Mouse (Mus musculus) CD4-positive helper T cell, adult 2 months (primary cell): Measurements from ENCODE around the gene Rnf38.

Source experiments
- DNase-seq: peaks from one replicate; pipeline ENCODE4 v3.0.0-alpha.2; 2012; ENCODE audit warnings: low read depth, missing footprints, low spot score

Rnf38 gene

GRCm38 (mm10) chr4:44233713-44234003 lies at the start of gene Rnf38:
Gene Rnf38, minus strand, starts transcription at chr4:44233789.
- no peak for DNase-seq

- DNase-seq, result no peak
These were observed 48.1 kb upstream of the Rnf38 start for GRCm38 (mm10) chr4:44281597-44282265.

GRCm38 (mm10) chr4:44271134-44271533 lies 37.5 kb upstream of the Rnf38 start:
- peak; percentile 77 for DNase-seq

GRCm38 (mm10) chr4:44269376-44269817 lies 35.8 kb upstream of the Rnf38 start:
- DNase-seq, result no peak

GRCm38 (mm10) chr4:44267437-44267836 lies 33.8 kb upstream of the Rnf38 start:
- DNase-seq, result no peak

GRCm38 (mm10) chr4:44265500-44265899 lies 31.9 kb upstream of the Rnf38 start:
- no peak for DNase-seq

- DNase-seq, result peak; percentile 59
These were observed 26.7 kb upstream of the Rnf38 start for GRCm38 (mm10) chr4:44260244-44260643.

- DNase-seq, result no peak
These were observed 25.5 kb upstream of the Rnf38 start for GRCm38 (mm10) chr4:44259126-44259525.

GRCm38 (mm10) chr4:44254579-44254978 lies 21.0 kb upstream of the Rnf38 start:
- no peak for DNase-seq

- no peak for DNase-seq
These were observed 19.6 kb upstream of the Rnf38 start for GRCm38 (mm10) chr4:44253191-44253590.

- no peak for DNase-seq
These were observed 18.7 kb upstream of the Rnf38 start for GRCm38 (mm10) chr4:44251966-44252916.

GRCm38 (mm10) chr4:44251521-44251920 lies 17.9 kb upstream of the Rnf38 start:
- DNase-seq, result no peak

- DNase-seq, result no peak
These were observed 16.1 kb upstream of the Rnf38 start for GRCm38 (mm10) chr4:44249705-44250104.

- DNase-seq, result no peak
These were observed 13.7 kb upstream of the Rnf38 start for GRCm38 (mm10) chr4:44247051-44247939.

GRCm38 (mm10) chr4:44246285-44246684 lies 12.7 kb upstream of the Rnf38 start:
- DNase-seq, result no peak

- no peak for DNase-seq
These were observed 8.0 kb upstream of the Rnf38 start for GRCm38 (mm10) chr4:44241638-44242037.

GRCm38 (mm10) chr4:44235946-44236345 lies 2.4 kb upstream of the Rnf38 start:
- no peak for DNase-seq

- peak; percentile 92 for DNase-seq
These were observed 646 bp upstream of the Rnf38 start for GRCm38 (mm10) chr4:44234004-44234866.

- peak; percentile 57 for DNase-seq
These were observed 547 bp downstream of the Rnf38 start for GRCm38 (mm10) chr4:44232771-44233712.

GRCm38 (mm10) chr4:44225128-44225527 lies 8.5 kb downstream of the Rnf38 start:
- no peak for DNase-seq
